Mouse (Mus musculus) CH12.LX (cell line): ENCODE measurements around the gene Slit2. TPM values are rescaled to one million over a fixed set of nuclear protein-coding genes. Genes with fewer than 3 reads are reported as not detected.

Experiments
- DNase-seq: peaks from one replicate; pipeline ENCODE4 v3.0.0-alpha.2; 2013; ENCODE audit errors: extremely low read depth
- H3K27ac ChIP-seq: 2 replicates; pipeline ENCODE4 v1.5.1; 2012; ENCODE audit warnings: low read depth, mild to moderate bottlenecking, control low read depth, moderate library complexity; ENCODE audit not compliant: insufficient read depth
- H3K27me3 ChIP-seq: replicated peaks from 2 replicates; pipeline ENCODE3; 2012; ENCODE audit warnings: inconsistent platforms
- H3K36me3 ChIP-seq, 2 experiments: replicated peaks in 1 of 2; 2 replicates each; pipeline versions ENCODE3 to v1.6.1; 2012; ENCODE audit warnings: inconsistent platforms in 1 of 2, low read length in 1 of 2, mild to moderate bottlenecking in 1 of 2, mixed read lengths in 1 of 2, moderate library complexity in 1 of 2; ENCODE audit not compliant: control insufficient read depth in 1 of 2, insufficient read depth in 1 of 2
- H3K4me1 ChIP-seq, 2 experiments: 2 replicates each; pipeline ENCODE4 v1.6.1; 2012; ENCODE audit warnings: inconsistent platforms in 1 of 2, moderate library complexity in 1 of 2; ENCODE audit not compliant: insufficient read depth in 2 of 2, control insufficient read depth in 1 of 2
- H3K4me2 ChIP-seq: 2 replicates; pipeline ENCODE4 v1.6.1; 2012; ENCODE audit warnings: low read depth, mild to moderate bottlenecking, control low read depth; ENCODE audit not compliant: poor library complexity, insufficient read depth, severe bottlenecking
- H3K4me3 ChIP-seq, 3 experiments: fragments of 150-350 bp in 1 of 3; sonication (generic) in 1 of 3; replicated peaks in 1 of 3; 2 replicates each; pipeline versions ENCODE3 to v1.5.1; 2011 to 2012; ENCODE audit warnings: low read depth in 2 of 3, low read length in 2 of 3, mild to moderate bottlenecking in 2 of 3, moderate library complexity in 2 of 3, control low read depth in 1 of 3, improper control_type of control experiment in 1 of 3, inconsistent platforms in 1 of 3, mixed read lengths in 1 of 3; ENCODE audit not compliant: poor library complexity in 1 of 3
- H3K79me2 ChIP-seq: replicated peaks from 2 replicates; pipeline ENCODE4 v1.6.1; 2012; ENCODE audit warnings: mild to moderate bottlenecking, moderate library complexity; ENCODE audit not compliant: control insufficient read depth, poor library complexity, insufficient read depth, severe bottlenecking; ENCODE audit errors: extremely low read depth
- H3K9ac ChIP-seq: 2 replicates; pipeline ENCODE4 v1.6.1; 2012; ENCODE audit warnings: low read depth, mild to moderate bottlenecking, control low read depth, moderate library complexity; ENCODE audit not compliant: insufficient read depth
- H3K9me3 ChIP-seq: replicated peaks from 2 replicates; pipeline ENCODE3; 2012; ENCODE audit warnings: low read length, inconsistent platforms, mixed read lengths
- BHLHE40 ChIP-seq: IDR thresholded peaks from 2 replicates; pipeline ENCODE4 v1.6.1; 2011; ENCODE audit warnings: mild to moderate bottlenecking, low read depth, low read length, improper control_type of control experiment
- CHD1 ChIP-seq: IDR thresholded peaks from 2 replicates; pipeline ENCODE4 v1.6.1; 2012; ENCODE audit warnings: low read depth, low read length, improper control_type of control experiment, inconsistent platforms
- CHD2 ChIP-seq: IDR thresholded peaks from 2 replicates; pipeline ENCODE4 v1.6.1; 2011; ENCODE audit warnings: low read length, improper control_type of control experiment
- ELF1 ChIP-seq: IDR thresholded peaks from 2 replicates; pipeline ENCODE4 v1.6.1; 2014; ENCODE audit warnings: low read depth, mild to moderate bottlenecking, inconsistent platforms, low read length, improper control_type of control experiment
- GABPA ChIP-seq: IDR thresholded peaks from 2 replicates; pipeline ENCODE4 v1.6.1; 2012; ENCODE audit warnings: low read depth, low read length, improper control_type of control experiment, inconsistent platforms; ENCODE audit not compliant: insufficient replicate concordance
- HCFC1 ChIP-seq: IDR thresholded peaks from 2 replicates; pipeline ENCODE4 v1.6.1; 2012; ENCODE audit warnings: low read depth, mild to moderate bottlenecking, inconsistent platforms, low read length, improper control_type of control experiment
- MAFK ChIP-seq: IDR thresholded peaks from 2 replicates; pipeline ENCODE4 v1.6.1; 2011; ENCODE audit warnings: low read length, improper control_type of control experiment; ENCODE audit not compliant: insufficient replicate concordance
- MYC ChIP-seq: IDR thresholded peaks from 2 replicates; pipeline ENCODE4 v1.6.1; 2011; ENCODE audit warnings: low read depth, mild to moderate bottlenecking, improper control_type of control experiment, low read length
- NELFE ChIP-seq: IDR thresholded peaks from 2 replicates; pipeline ENCODE4 v1.6.1; 2011; ENCODE audit warnings: low read depth, low read length, improper control_type of control experiment
- NRF1 ChIP-seq: IDR thresholded peaks from 2 replicates; pipeline ENCODE4 v1.6.1; 2014; ENCODE audit warnings: low read depth, mild to moderate bottlenecking, inconsistent platforms, low read length, improper control_type of control experiment, moderate library complexity
- RCOR1 ChIP-seq: conservative IDR thresholded peaks from 2 replicates; pipeline ENCODE4 v1.6.1; 2012; ENCODE audit warnings: low read depth, mild to moderate bottlenecking, inconsistent platforms, low read length, improper control_type of control experiment
- SMC3 ChIP-seq: IDR thresholded peaks from 2 replicates; pipeline ENCODE4 v1.6.1; 2011; ENCODE audit warnings: low read depth, low read length, improper control_type of control experiment
- ZC3H11A ChIP-seq: IDR thresholded peaks from 2 replicates; pipeline ENCODE4 v1.6.1; 2012; ENCODE audit warnings: low read depth, mild to moderate bottlenecking, inconsistent platforms, low read length, improper control_type of control experiment
- ZMIZ1 ChIP-seq: IDR thresholded peaks from 2 replicates; pipeline ENCODE4 v1.6.1; 2012; ENCODE audit warnings: low read depth, mild to moderate bottlenecking, inconsistent platforms, low read length, improper control_type of control experiment
- ZNF384 ChIP-seq: IDR thresholded peaks from 2 replicates; pipeline ENCODE4 v1.6.1; 2012; ENCODE audit warnings: low read depth, low read length, improper control_type of control experiment, inconsistent platforms
- dilution Hi-C: fragments of 300-500 bp; cut with MboI; formaldehyde crosslinking; loops from 2 replicates; pipeline ENCODE4 v1.14.3; 2020; ENCODE audit warnings: low sequenced_read_pairs; ENCODE audit not compliant: extremely low pct_unique_long_range_greater_than_20kb, extremely low pct_ligation_motif_present
- in situ Hi-C: fragments of 300-500 bp; cut with MboI; formaldehyde crosslinking; loops from 3 replicates; pipeline ENCODE4 v1.14.3; 2019; ENCODE audit warnings: low sequenced_read_pairs, low pct_ligation_motif_present, low pct_unique_long_range_greater_than_20kb, mixed read lengths
- polyA plus RNA-seq: library from polyadenylated mRNA; unstranded; fragments of >175 nt; gene quantifications from 2 replicates; pipeline ENCODE4 v1.2.1, GENCODE M21; 2012; ENCODE audit warnings: low read depth; ENCODE audit not compliant: insufficient read length
- total RNA-seq, 2 experiments: library from RNA; depleted of rRNA; stranded (reverse); fragments of 300-350 nt in 1 of 2; fragments of >200 nt in 1 of 2; gene quantifications; 2 replicates each; pipeline ENCODE4 v1.2.3; 2012 to 2014

Slit2 gene
- total and polyA plus RNA-seq, 3 experiments: 0.04 to 0.20 (median 0.17) TPM

GRCm38 (mm10) chr5:48038033-48038432 is 55.1 kb downstream of the Slit2 start:
- DNase-seq: no peak
- dilution Hi-C loops: no loop called here
- Histone ChIP-seq H3K79me2 (no peaks in the 10 kb centered on the region), H3K4me3 (no peak overlapping the region), H3K36me3 (no peaks in the 10 kb centered on the region), H3K4me2 (no peak overlapping the region)
- in situ Hi-C loops: no loop called here
- TF ChIP-seq NRF1 (no peak), HCFC1 (no peak), NELFE (no peak), ZMIZ1 (no peak), CHD2 (no peak), MYC (no peak), MAFK (no peak), ZNF384 (no peak), BHLHE40 (no peak), GABPA (no peak)
- TF ChIP-seq, all 38 proteins: peak for 0
- Histone ChIP-seq H3K9me3 (peaks cover 20% of the 10 kb centered on the region), H3K27me3 (no peaks in the 10 kb centered on the region), H3K4me1 (no peaks in the 10 kb centered on the region), H3K27ac (no peak overlapping the region), H3K9ac (no peak overlapping the region)

GRCm38 (mm10) chr5:48048986-48049751 is 66.2 kb downstream of the Slit2 start:
- H3K4me1 ChIP-seq: no peaks in the 10 kb centered on the region
- TF ChIP-seq CHD2: no peak
- no peak for TF ChIP-seq MYC
- TF ChIP-seq ELF1: no peak
- no peak for TF ChIP-seq SMC3
- TF ChIP-seq MAFK: no peak
- no peak for TF ChIP-seq ZMIZ1
- no peak for TF ChIP-seq ZC3H11A
- TF ChIP-seq RCOR1: no peak
- no peak for TF ChIP-seq CHD1
- TF ChIP-seq ZNF384: no peak
- in situ Hi-C loops: no loop called here
- no peak overlapping the region for H3K9ac ChIP-seq
- H3K9me3 ChIP-seq: peaks cover 8% of the 10 kb centered on the region
- H3K27me3 ChIP-seq: no peaks in the 10 kb centered on the region
- no peak overlapping the region for H3K27ac ChIP-seq
- H3K79me2 ChIP-seq: no peaks in the 10 kb centered on the region
- no peak overlapping the region for H3K4me2 ChIP-seq
- dilution Hi-C loops: no loop called here
- H3K36me3 ChIP-seq: no peaks in the 10 kb centered on the region
- no peak for DNase-seq
- no peak overlapping the region for H3K4me3 ChIP-seq
